Mouse (Mus musculus) mouse embryonic stem cell (cell line): ENCODE data around the gene Mboat7.
"Not testable (repeated sequence)": the region's sequence is repeated elsewhere in the genome, so short reads cannot be mapped to it uniquely, and the experiment has no call there.

Experiments used
- in situ Hi-C, 2 experiments: fragments of 300-500 bp; cut with MboI; formaldehyde crosslinking; loops; 1 replicate in 1 of 2; 3 replicates in 1 of 2; pipeline ENCODE4 v1.14.3; 2019 to 2020; ENCODE audit warnings: low sequenced_read_pairs in 2 of 2, low pct_unique_long_range_greater_than_20kb in 1 of 2, mixed read lengths in 1 of 2; ENCODE audit not compliant: unreplicated experiment in 1 of 2

Gene Mboat7

DNA sequence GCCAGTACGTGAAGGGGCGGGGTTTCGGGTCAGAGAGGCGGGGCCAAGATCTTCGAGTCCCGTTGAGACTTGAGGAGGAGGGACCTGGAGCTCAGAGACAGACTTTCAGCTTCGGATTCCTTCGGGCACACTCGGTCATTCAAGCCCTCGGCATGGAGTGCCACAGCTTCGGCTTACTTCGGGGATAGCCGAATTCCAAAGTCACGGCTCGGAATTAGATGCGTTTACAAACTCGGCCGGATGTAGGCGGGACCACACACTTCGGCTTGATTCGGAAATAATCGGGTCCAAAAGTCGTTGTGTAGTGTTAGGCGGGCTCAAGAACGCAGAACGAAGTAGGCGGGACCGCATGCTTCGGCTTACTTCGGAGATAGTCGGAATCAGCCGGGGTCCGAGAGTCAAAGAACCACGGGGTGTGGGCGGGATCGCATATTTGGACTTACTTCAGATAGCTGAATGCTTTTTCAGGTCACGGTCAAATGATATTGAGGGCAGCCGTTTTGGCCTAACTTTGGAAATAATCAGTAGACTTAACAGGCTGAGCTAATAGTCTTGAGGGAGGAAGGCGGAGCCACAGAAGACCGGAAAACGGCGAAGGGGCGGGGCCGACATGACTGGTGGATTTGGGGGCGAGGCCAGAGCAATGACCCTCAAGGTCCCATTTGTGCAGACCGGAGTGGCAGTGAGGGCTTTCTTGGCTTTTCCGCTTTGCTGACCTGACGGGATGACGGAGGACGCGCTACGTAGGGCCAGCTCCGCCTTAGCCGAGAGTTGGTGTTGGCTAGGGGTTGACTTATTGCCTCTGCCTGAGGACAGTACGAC lies at the start of gene Mboat7:
Mboat7 (minus strand) TSS at position 537 of the 822 bp plus-strand sequence.
- in situ Hi-C loops: loop anchor here in 1 of 2 experiments (25.0 kb wide), 1 partner anchor 444 kb away; the partner anchor contains the start of gene Leng8

DNA sequence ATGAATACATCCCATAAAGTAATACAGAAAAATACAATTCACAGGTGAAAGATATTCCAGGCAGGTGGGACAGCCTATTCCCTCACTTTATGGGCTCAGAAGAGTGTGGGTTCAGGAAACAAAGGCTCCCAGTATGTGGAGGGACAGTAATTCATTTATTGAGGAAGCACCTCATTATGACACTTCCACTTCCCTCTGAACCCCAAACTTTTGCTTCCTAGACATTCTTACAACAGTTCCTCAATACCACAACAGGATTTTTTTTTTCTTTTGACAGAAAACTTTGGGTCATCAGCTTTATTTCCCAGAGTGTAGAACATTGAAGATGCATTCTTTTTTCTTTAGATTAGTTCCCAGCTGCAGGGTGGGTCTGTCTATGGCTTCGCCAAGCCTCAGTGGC lies 39.4 kb upstream of the Mboat7 start:
- in situ Hi-C loops: not testable (repeated sequence)

DNA sequence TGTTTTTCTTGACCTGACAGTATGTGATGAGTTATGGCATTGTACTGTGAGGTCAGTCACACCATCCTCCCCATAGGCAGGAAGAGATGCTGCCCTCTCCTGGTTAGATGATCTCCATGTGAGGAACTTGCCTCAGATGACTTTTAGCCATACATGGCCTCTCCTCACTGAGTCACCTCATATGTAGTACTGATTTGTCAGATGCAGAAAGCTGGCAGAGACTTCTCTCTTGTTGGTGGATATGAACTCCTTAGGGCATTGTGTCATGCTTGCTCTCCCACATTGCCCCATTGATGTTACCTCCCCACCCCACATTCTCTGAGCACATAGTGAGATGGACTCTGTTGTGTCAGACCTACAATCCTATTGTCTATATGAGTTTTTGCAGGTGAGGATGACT lies 32.1 kb upstream of the Mboat7 start:
- in situ Hi-C loops: not testable (repeated sequence)

DNA sequence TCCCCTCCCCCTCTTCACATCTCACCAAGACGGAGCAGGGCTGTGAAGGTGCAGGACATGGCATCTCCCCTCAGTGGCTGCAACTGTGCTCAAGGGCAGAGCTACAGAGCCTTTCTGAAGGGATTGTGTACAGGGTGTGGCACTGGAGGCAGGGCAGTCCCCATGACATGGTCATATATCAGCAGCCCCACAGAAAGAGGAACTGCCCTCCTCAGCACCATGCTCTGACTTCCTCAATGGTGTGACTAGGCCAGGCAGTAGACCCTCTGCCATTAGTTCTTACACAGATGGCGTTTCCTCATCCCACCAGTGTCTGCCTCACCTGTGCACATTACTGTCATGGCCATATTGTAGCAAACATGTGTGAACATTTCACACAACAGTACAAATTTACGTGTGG lies 26.9 kb upstream of the Mboat7 start, which contains the start of gene Pirb:
Pirb (minus strand) TSS at position 124 of the 400 bp plus-strand sequence.
- in situ Hi-C loops: not testable (repeated sequence)

DNA sequence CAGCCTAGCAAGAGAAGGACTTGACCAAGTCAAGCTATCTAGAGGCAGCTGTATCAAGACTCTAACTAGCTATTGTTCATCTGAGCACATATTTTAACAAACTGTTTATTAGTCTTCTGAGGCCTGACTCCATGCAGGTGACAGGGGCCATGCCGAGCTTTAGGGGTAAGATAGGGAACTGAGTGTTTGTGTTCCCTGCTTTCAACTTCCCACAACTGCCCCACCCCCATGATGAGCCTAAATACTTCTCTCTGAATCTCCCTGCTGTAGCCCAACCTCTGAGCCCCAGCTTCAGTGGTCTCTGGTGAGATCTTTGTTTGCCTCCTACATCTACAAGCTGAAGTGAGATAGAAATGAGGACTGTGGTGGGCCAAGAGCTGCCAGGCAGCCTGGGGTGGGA lies 21.9 kb upstream of the Mboat7 start:
- in situ Hi-C loops: no loop called here

DNA sequence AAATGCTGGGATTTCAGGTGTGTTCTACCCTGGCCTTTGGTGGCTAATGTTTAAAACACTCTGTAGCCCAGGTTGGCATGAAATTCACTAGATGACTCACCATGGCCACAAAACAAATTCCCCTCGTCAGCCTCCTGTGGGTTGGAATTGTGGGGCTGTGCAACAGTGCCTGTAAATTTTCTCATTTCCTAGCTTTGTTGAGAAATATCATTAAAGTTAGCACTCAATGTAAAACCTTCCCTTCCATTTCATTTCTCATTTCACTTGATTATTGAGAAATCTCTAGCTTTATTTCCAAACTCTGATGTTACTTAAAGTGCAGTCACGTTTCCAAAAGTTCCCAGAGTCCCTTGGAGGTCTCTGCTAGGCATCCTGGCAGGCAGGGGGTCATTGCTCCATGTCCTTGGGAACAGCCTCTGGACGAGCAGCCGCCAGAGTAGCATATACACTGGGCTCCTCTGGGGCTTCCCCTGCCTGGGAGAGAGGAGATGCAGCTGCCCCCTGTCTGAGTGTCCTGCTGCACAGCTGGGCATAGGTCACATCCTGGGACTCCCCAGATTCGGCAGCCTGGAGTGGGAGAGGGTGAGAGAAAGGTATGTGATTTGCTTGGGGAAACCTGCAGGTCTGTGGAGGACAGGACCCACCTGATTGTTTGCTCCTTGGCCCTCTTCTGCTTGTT lies 19.1 kb upstream of the Mboat7 start:
- in situ Hi-C loops: no loop called here

DNA sequence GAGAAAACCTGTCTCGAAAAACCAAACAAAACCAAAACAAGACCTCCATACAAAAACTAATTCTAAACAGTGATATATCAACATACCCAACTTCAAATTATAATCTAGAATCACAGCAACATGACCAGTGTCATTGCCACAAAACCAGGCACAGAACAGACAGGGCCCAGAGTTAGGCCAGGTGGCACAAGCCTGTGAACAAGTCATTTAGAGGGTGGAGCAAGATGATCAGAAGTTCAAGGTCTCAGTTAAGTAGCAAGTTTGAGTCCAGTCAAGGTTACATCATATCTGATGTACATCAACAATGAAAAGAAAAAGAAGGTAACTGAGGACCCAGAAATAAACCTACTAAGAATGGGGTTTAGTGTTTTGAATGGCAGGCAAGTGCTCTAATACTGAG lies 15.7 kb upstream of the Mboat7 start:
- in situ Hi-C loops: no loop called here

DNA sequence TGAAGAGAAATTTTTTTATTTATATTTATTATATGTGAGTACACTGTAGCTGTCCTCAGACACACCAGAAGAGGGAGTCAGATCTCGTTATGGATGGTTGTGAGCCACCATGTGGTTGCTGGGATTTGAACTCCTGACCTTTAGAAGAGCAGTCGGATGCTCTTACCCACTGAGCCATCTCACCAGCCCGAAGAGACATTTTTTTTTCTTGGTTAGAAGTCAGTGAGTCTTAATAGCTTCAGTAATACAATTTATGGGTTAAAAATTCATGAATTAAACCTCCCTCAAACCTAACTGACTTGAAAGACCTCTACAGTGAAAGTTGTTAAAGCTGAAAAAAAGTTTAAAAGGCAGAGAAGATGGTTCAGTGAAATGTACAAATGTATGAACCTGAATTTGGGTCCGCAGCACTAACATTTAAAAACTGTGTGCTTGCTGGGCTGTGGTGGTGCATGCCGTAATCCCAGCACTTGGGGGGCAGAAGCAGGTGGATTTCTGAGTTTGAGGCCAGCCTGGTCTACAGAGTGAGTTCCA lies 15.2 kb upstream of the Mboat7 start:
- in situ Hi-C loops: not testable (repeated sequence)

DNA sequence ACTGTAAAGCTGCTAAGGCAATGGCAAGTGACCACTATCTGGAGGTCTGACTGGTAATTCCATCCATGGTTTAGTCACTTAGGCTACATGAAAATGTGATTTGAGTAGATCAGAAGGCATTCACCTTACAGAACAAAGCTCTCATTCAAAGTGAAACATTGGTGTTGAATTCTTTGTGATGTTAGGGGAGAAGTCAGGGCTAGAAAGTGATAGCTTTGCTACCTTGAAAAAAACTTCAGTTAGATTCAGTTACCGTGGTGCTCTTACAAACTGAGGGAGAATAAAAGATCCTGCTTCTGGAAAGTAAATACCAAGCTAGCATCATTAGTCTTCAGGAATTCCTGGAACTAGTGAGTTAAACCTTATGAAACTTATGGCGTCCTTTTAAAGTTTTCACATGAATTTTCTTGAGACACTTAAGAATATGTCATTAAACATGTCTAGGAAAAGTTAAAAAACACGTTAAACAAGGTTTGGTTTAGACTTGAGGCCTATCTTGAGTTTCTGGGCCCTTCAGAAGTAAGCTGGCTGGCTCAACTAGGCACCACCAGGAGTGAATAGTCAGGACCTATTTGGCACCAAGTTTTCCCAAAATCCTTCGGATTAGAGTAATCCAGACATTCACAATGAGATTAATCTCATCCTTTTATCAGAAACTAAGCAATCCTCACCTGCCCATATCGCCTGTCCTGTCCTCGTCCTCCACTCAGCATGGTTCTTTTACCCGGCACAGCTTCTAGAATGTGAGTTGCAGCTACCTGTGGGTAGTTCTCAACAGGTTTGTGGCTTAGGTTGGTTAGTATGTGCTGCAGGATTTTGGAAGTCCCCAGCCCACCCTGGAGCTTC lies 14.5 kb upstream of the Mboat7 start:
- in situ Hi-C loops: no loop called here

DNA sequence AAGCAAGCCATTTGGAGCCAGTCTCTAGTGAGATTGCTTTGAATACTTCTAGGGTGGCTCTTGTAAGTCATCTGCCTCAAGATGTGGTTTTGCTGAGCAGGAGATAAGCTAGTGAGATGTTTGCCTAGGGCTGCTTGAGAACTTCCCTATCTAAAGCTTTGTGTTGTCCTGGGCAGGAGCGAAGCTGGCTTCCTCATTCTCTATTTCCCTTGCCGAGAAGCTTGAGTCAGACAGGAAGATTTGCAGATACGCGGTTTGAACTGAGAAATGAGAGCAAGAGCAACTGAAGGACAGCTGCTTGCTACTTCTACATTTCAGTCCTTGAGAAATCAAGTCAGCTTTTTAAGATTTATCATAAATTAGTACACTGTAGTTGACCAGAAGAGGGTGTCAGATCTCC lies 13.7 kb upstream of the Mboat7 start:
- in situ Hi-C loops: no loop called here

DNA sequence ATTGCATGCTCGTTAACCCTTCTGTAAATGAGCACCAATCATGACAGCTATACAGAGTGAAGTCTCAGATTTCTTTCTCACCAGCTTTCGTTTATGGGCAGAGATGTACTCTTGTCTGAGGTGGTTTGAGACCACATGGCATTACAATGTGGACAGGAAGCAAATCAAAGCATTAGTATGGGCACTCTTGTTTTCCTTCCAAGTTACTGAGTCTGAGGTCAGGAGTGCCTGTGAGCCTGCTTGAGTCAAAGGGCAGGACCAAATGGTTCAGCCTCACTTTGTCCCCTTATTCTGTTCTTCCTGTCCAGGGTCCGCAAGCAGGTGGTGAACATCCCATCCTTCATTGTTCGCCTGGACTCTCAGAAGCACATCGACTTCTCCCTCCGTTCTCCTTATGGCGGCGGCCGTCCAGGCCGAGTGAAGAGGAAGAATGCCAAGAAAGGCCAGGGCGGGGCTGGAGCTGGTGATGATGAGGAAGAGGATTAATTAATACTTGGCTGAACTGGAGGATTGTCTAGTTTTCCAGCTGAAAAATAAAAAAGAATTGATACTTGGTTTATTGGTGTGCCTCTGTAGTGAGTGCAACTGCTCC lies 13.1 kb upstream of the Mboat7 start:
- in situ Hi-C loops: no loop called here

DNA sequence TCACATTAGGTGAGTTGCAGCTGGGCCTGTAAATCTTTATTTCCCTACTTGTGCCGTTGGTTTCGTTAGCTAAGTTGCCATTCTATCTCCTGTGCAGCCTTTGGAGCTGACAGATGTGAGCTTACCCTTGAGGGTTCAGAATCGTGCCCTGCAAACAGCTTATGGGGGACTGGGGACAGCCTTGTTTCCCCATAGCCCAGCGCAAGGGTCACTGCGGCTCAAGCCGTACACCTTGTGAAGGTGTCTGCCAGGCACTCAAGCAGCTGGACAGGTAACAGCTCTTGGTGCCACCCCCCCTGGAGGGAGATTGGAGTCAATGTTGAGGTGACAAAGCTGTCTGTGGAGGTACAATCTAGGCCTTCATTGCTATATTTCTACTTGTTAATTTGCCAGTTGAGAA lies 12.6 kb upstream of the Mboat7 start:
- in situ Hi-C loops: no loop called here

DNA sequence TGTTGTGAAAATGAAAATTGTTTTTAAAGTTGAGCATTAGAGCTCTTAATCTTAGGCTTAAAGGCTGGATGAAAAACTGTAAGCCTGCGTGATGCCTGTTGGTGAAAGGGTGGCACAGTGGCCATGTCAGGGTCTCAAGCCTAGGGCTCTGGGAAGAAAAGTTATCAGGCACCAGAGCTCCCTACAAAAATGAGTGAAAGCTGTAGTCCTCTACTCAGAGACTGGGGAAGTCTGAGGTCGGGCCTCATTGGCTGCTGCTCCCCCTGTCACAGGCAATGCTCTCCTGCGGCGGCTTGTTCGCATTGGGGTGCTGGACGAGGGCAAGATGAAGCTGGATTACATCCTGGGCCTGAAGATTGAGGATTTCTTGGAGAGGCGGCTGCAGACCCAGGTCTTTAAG lies 12.1 kb upstream of the Mboat7 start:
- in situ Hi-C loops: not testable (repeated sequence)

DNA sequence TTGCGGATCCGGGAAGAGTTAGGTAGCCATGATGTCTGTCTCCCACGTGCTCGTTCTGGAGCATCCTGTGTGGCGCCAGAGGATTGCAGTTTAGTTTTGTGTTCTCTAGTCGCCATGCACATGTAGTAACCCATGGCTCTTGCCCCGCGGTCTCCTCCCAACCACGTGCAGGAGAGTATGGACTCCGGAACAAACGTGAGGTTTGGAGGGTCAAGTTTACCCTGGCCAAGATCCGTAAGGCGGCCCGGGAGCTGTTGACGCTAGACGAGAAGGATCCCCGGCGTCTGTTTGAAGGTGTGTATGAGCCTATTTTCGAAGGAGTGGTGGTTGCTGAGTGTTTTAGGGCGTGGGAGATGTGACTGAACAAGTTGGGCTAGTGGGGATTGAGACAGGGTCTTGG lies 11.2 kb upstream of the Mboat7 start:
- in situ Hi-C loops: no loop called here

DNA sequence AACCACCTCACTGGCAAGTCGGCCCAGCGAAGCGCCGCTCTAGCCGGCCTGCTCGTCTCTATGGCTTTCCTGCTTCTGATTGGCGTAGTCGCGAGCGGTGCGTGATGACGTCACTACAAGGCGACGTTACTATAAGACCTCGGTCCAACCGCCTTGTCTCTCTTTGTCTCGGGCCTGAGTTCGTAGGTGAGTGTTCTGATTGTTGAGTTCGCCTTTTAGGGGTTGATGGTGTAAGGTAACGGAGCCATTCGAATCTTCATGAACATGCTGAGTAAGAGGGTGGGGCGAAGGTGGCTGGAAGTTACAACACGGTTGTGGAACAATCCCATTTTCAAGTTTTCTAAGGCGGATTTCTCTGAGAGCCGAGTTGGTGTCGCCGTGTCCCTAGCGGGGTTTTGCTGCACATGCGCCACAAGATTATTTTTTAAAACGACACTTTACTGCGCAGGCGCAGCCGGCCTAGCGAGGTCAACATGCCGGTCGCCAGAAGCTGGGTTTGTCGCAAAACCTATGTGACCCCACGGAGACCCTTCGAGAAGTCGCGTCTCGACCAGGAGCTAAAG lies 10.6 kb upstream of the Mboat7 start, which contains the start of gene Rps9:
Rps9 (plus strand) TSS at position 115 of the 563 bp plus-strand sequence.
- in situ Hi-C loops: no loop called here

DNA sequence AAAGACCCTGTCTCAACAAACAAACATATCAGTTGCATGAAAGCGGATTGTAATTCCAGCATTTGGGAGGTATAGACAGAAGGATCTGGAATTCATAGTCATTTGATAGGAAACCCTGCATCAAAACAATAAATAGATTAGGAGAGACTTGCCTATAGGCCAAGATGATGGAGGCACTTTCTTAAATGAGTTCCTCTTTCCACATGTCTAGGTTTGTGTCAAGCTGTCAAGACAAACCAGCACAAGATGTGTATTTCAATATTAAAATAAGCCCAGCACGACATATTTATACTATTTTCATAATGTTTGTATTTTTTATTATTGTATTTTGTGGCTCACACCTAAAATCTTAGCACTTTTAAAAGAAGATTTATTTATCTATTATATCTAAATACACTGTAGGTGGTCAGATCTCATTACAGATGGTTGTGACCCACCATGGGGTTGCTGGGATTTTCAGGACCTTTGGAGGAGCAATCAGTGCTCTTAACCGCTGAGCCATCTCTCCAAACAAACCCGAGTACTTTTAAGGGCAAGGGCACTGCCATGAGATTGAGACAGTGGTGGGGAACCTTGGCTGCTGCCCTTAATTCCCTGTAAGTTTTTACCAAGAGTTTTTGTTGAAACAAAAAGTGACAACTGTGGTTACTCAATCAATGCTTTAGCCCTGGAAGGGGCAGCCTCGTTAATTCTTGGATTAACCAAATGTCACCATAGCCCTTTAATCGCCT lies 10.0 kb upstream of the Mboat7 start:
- in situ Hi-C loops: no loop called here

DNA sequence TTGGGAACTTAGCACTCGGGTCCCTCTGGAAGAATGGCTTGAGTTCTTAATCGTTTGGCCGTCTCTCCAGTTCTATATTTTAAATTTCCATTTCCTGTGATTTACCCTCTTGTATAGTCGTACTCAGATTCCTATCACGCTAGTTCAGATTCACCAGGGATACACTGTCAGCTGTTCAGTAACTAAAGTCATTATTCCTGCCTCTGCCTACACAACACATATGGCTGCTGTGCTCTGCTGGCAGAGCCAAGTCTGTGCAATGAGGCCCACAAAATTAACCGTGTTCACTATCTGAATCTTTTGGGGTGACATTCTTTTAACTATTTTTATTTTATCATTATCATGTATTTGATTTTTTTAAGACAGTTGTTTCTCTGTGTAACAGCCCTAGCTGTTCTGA lies 5.1 kb upstream of the Mboat7 start:
- in situ Hi-C loops: loop anchor here in 1 of 2 experiments (25.0 kb wide), 1 partner anchor 439 kb away; the partner anchor contains the start of gene Leng8
